ENCODE assay signal across 8 mouse cellular contexts in genomic region chr9:106421865-106422160, GRCm38 (mm10). TPM values are rescaled to one million over a fixed set of nuclear protein-coding genes. Genes with fewer than 3 reads are reported as not detected.
DNase-seq lines count a peak whose midpoint lies in the region; ATAC-seq and TF ChIP-seq lines count a peak whose summit lies in the region.

No protein-coding gene starts in this region.

- H3K27ac ChIP-seq in embryonic facial prominence, embryonic 11.5 days (replicated peaks; ENCODE audit: low read depth, low read length): no peak overlapping the region
- peak overlapping the region; percentile 26; the same call in 1 of the 2 replicates for H3K27ac ChIP-seq in heart, adult 2 months
- H3K27ac ChIP-seq in kidney, adult 2 months (ENCODE audit: insufficient read depth, low read depth, low read length): no peak overlapping the region
- H3K27ac ChIP-seq in limb, embryonic 12.5 days: 0 out of 2 replicates have a peak overlapping the region, but pooled peaks have one; percentile 78
- H3K27ac ChIP-seq in midbrain, embryonic 15.5 days: peak overlapping the region; percentile 31; the same call in 1 of the 2 replicates
- H3K27ac ChIP-seq in spleen, adult 2 months (ENCODE audit: insufficient read depth, low read length): no peak overlapping the region

- peaks cover 10% of the 10 kb centered on the region for H3K4me1 ChIP-seq in embryonic facial prominence, embryonic 11.5 days (ENCODE audit: control insufficient read depth, insufficient read depth, low read length)
- peaks cover 16% of the 10 kb centered on the region for H3K4me1 ChIP-seq in heart, adult 2 months (ENCODE audit: control insufficient read depth, insufficient read depth, low read length)
- peaks cover 6% of the 10 kb centered on the region for H3K4me1 ChIP-seq in kidney, adult 2 months (ENCODE audit: control insufficient read depth, insufficient read depth, low read length)
- H3K4me1 ChIP-seq in limb, embryonic 12.5 days (replicated peaks): peaks cover 52% of the 10 kb centered on the region
- peaks cover 29% of the 10 kb centered on the region for H3K4me1 ChIP-seq in midbrain, embryonic 15.5 days
- peaks cover 2% of the 10 kb centered on the region; the same call in 1 of the 2 replicates for H3K4me1 ChIP-seq in spleen, adult 2 months (ENCODE audit: control insufficient read depth, insufficient read depth, insufficient read length)

- intact Hi-C loops in heart, adult 2 months (cut with DNase I): loop anchor here (1.0 kb wide), 3 partner anchors 73 to 133 kb away; no protein-coding TSS in a partner anchor

- peak overlapping the region; percentile 39 for H3K4me2 ChIP-seq in embryonic facial prominence, embryonic 11.5 days (ENCODE audit: low read depth, low read length)
- peak overlapping the region; percentile 47 for H3K4me2 ChIP-seq in limb, embryonic 12.5 days
- H3K4me2 ChIP-seq in midbrain, embryonic 15.5 days: peak overlapping the region; percentile 35

- H3K27me3 ChIP-seq in embryonic facial prominence, embryonic 11.5 days (ENCODE audit: control insufficient read depth, insufficient read depth, low read length): no peaks in the 10 kb centered on the region
- H3K27me3 ChIP-seq in heart, adult 2 months (ENCODE audit: control insufficient read depth, insufficient read depth, low read length): no peaks in the 10 kb centered on the region
- H3K27me3 ChIP-seq in kidney, adult 2 months (replicated peaks; ENCODE audit: control insufficient read depth, insufficient read depth, low read length): no peaks in the 10 kb centered on the region
- no peaks in the 10 kb centered on the region for H3K27me3 ChIP-seq in limb, embryonic 12.5 days
- H3K27me3 ChIP-seq in midbrain, embryonic 15.5 days (replicated peaks): no peaks in the 10 kb centered on the region
- H3K27me3 ChIP-seq in spleen, adult 2 months (ENCODE audit: control insufficient read depth, insufficient read depth, low read length): no peaks in the 10 kb centered on the region; the same call in 1 of the 2 replicates

- no peaks in the 10 kb centered on the region for H3K79me2 ChIP-seq in heart, adult 2 months (replicated peaks; ENCODE audit: control insufficient read depth, insufficient read depth, low read length)

- no peak; the same call in 1 of the 2 replicates for TF ChIP-seq CTCF in heart, adult 2 months (IDR thresholded peaks at IDR 0.05)
- TF ChIP-seq CTCF in kidney, adult 2 months (conservative IDR thresholded peaks at IDR 0.05; ENCODE audit: insufficient read depth, insufficient read length, low read depth, low read length): peak; percentile 95
- peak; percentile 86; the same call in 1 of the 2 replicates for TF ChIP-seq CTCF in spleen, adult 2 months (IDR thresholded peaks at IDR 0.05; ENCODE audit: extremely low read depth, insufficient read depth, insufficient read length, insufficient replicate concordance)

- TF ChIP-seq EP300 in heart, adult 2 months (IDR thresholded peaks at IDR 0.05; ENCODE audit: insufficient read depth, low read depth, low read length): peak; percentile 97

- peak overlapping the region; percentile 25 for H3K9ac ChIP-seq in embryonic facial prominence, embryonic 11.5 days (replicated peaks; ENCODE audit: low read length)
- no peak overlapping the region for H3K9ac ChIP-seq in heart, adult 2 months (ENCODE audit: low read depth, low read length)
- no peak overlapping the region for H3K9ac ChIP-seq in limb, embryonic 12.5 days (replicated peaks)
- no peak overlapping the region for H3K9ac ChIP-seq in midbrain, embryonic 15.5 days

- peak; percentile 57 for ATAC-seq in embryonic facial prominence, embryonic 11.5 days (replicated peaks; ENCODE audit: insufficient number of reproducible peaks, low FRiP score, low TSS enrichment, low read depth)
- ATAC-seq in limb, embryonic 12.5 days (ENCODE audit: insufficient number of reproducible peaks, insufficient read depth, low FRiP score, low TSS enrichment, low read depth): peak; percentile 70
- peak; percentile 76 for ATAC-seq in midbrain, embryonic 15.5 days (replicated peaks)

- DNase-seq in 3134 (ENCODE audit: extremely low read depth, insufficient read length, low spot score): peak; percentile 55
- DNase-seq in adrenal gland, postnatal 25 days: peak; percentile 73
- DNase-seq in embryonic facial prominence, embryonic 11.5 days (ENCODE audit: low spot score): peak; percentile 96
- DNase-seq in heart, adult 2 months: peak; percentile 81 to 84
- DNase-seq in kidney, adult 2 months: peak; percentile 92
- peak; percentile 56 to 77 for DNase-seq in spleen, adult 2 months (ENCODE audit: low read depth in 1 of 2, low spot score in 2 of 2)

- no peaks in the 10 kb centered on the region for H3K36me3 ChIP-seq in embryonic facial prominence, embryonic 11.5 days (replicated peaks; ENCODE audit: control insufficient read depth, insufficient read depth, low read depth, low read length)
- H3K36me3 ChIP-seq in heart, adult 2 months (ENCODE audit: control insufficient read depth, insufficient read depth, low read length): no peaks in the 10 kb centered on the region
- no peaks in the 10 kb centered on the region for H3K36me3 ChIP-seq in kidney, adult 2 months (ENCODE audit: control insufficient read depth, insufficient read depth, low read length)
- H3K36me3 ChIP-seq in limb, embryonic 12.5 days: no peaks in the 10 kb centered on the region
- no peaks in the 10 kb centered on the region for H3K36me3 ChIP-seq in midbrain, embryonic 15.5 days (replicated peaks)
- H3K36me3 ChIP-seq in spleen, adult 2 months (ENCODE audit: control insufficient read depth, insufficient read depth, low read length): no peaks in the 10 kb centered on the region

- H3K4me3 ChIP-seq in embryonic facial prominence, embryonic 11.5 days (ENCODE audit: low read depth, low read length): no peak overlapping the region
- H3K4me3 ChIP-seq in heart, adult 2 months: peak overlapping the region; percentile 17; the same call in 1 of the 2 replicates
- H3K4me3 ChIP-seq in kidney, adult 2 months (ENCODE audit: insufficient read depth, low read depth, low read length): no peak overlapping the region
- no peak overlapping the region; the same call in 1 of the 2 replicates for H3K4me3 ChIP-seq in limb, embryonic 12.5 days (replicated peaks)
- H3K4me3 ChIP-seq in midbrain, embryonic 15.5 days: no peak overlapping the region
- no peak overlapping the region for H3K4me3 ChIP-seq in spleen, adult 2 months (ENCODE audit: extremely low read depth, insufficient read depth, insufficient read length)

- peak; percentile 34; the same call in 1 of the 2 replicates for TF ChIP-seq POLR2A in heart, adult 2 months (IDR thresholded peaks at IDR 0.05; ENCODE audit: insufficient read depth, low read depth, low read length)
- TF ChIP-seq POLR2A in kidney, adult 2 months (IDR thresholded peaks at IDR 0.05; ENCODE audit: low read depth, low read length): no peak
- no peak for TF ChIP-seq POLR2A in spleen, adult 2 months (IDR thresholded peaks at IDR 0.05; ENCODE audit: low read depth, low read length)

- 0% methylated on average over 3 of the region's 3 CpGs for WGBS in embryonic facial prominence, embryonic 11.5 days
- WGBS in heart, adult 2 months: 0% methylated on average over 3 of the region's 3 CpGs
- WGBS in kidney, adult 2 months: 1% methylated on average over 3 of the region's 3 CpGs
- WGBS in limb, embryonic 12.5 days: 0% methylated on average over 3 of the region's 3 CpGs
- 0% methylated on average over 3 of the region's 3 CpGs for WGBS in midbrain, embryonic 15.5 days
- WGBS in spleen, adult 2 months: 1% methylated on average over 3 of the region's 3 CpGs

- no peaks in the 10 kb centered on the region for H3K9me3 ChIP-seq in embryonic facial prominence, embryonic 11.5 days (replicated peaks; ENCODE audit: control insufficient read depth, low read length)
- H3K9me3 ChIP-seq in limb, embryonic 12.5 days: no peaks in the 10 kb centered on the region
- H3K9me3 ChIP-seq in midbrain, embryonic 15.5 days: no peaks in the 10 kb centered on the region

RNA-seq across cellular contexts. Expression of gene Rpl29, which starts 7.4 kb away (rescaled TPM):
- 413 and 509 TPM in 2 replicates for total RNA-seq in adrenal gland, postnatal 25 days (2021)
- polyA plus RNA-seq in embryonic facial prominence, embryonic 11.5 days (2014; fragmentation: Nextera tagmentation; extraction: Ambion mirVana): 1,035 and 1,040 TPM in 2 replicates
- 100 to 1,000 TPM; 251 to 296 TPM for total RNA-seq in heart, adult 2 months (2021)
- 247 and 287 TPM in 2 replicates for polyA plus RNA-seq in heart, adult 2 months (2012; rRNA removed)
- polyA plus RNA-seq in kidney, adult 2 months (2012; rRNA removed): 452 and 521 TPM in 2 replicates
- polyA plus RNA-seq in limb, embryonic 12.5 days (2016; fragmentation: Nextera tagmentation; extraction: Ambion mirVana): 938 and 976 TPM in 2 replicates
- polyA plus RNA-seq in midbrain, embryonic 15.5 days (2015; fragmentation: Nextera tagmentation; extraction: Ambion mirVana): 553 and 554 TPM in 2 replicates
- polyA plus RNA-seq in spleen, adult 2 months (2012; rRNA removed): 365 and 397 TPM in 2 replicates

RNA-seq across cellular contexts. Expression of gene Acy1, which starts 16.3 kb away (rescaled TPM):
- 17.0 and 20.6 TPM in 2 replicates for total RNA-seq in adrenal gland, postnatal 25 days (2021)
- polyA plus RNA-seq in embryonic facial prominence, embryonic 11.5 days (2014; fragmentation: Nextera tagmentation; extraction: Ambion mirVana): 36.9 and 41.2 TPM in 2 replicates
- 10 to 100 TPM; 20.1 to 26.7 TPM for total RNA-seq in heart, adult 2 months (2021)
- 12.0 and 12.5 TPM in 2 replicates for polyA plus RNA-seq in heart, adult 2 months (2012; rRNA removed)
- 141 and 154 TPM in 2 replicates for polyA plus RNA-seq in kidney, adult 2 months (2012; rRNA removed)
- 45.0 and 51.1 TPM in 2 replicates for polyA plus RNA-seq in limb, embryonic 12.5 days (2016; fragmentation: Nextera tagmentation; extraction: Ambion mirVana)
- polyA plus RNA-seq in midbrain, embryonic 15.5 days (2015; fragmentation: Nextera tagmentation; extraction: Ambion mirVana): 20.7 TPM in 2 replicates
- polyA plus RNA-seq in spleen, adult 2 months (2012; rRNA removed): 7.7 and 9.2 TPM in 2 replicates

RNA-seq across cellular contexts. Expression of gene Abhd14b, which starts 25.4 kb away (rescaled TPM):
- total RNA-seq in adrenal gland, postnatal 25 days (2021): 38.0 and 53.8 TPM in 2 replicates
- polyA plus RNA-seq in embryonic facial prominence, embryonic 11.5 days (2014; fragmentation: Nextera tagmentation; extraction: Ambion mirVana): 4.9 and 8.8 TPM in 2 replicates
- 1 to 10 TPM; 6.6 to 6.8 TPM for total RNA-seq in heart, adult 2 months (2021)
- 27.8 and 34.8 TPM in 2 replicates for polyA plus RNA-seq in heart, adult 2 months (2012; rRNA removed)
- polyA plus RNA-seq in kidney, adult 2 months (2012; rRNA removed): 470 and 526 TPM in 2 replicates
- 10.6 and 16.1 TPM in 2 replicates for polyA plus RNA-seq in limb, embryonic 12.5 days (2016; fragmentation: Nextera tagmentation; extraction: Ambion mirVana)
- polyA plus RNA-seq in midbrain, embryonic 15.5 days (2015; fragmentation: Nextera tagmentation; extraction: Ambion mirVana): 8.9 and 11.0 TPM in 2 replicates
- polyA plus RNA-seq in spleen, adult 2 months (2012; rRNA removed): 14.6 and 16.7 TPM in 2 replicates

RNA-seq across cellular contexts. Expression of gene Abhd14a, which starts 25.7 kb away (rescaled TPM):
- 21.7 and 23.1 TPM in 2 replicates for total RNA-seq in adrenal gland, postnatal 25 days (2021)
- 41.9 and 43.5 TPM in 2 replicates for polyA plus RNA-seq in embryonic facial prominence, embryonic 11.5 days (2014; fragmentation: Nextera tagmentation; extraction: Ambion mirVana)
- 10 to 100 TPM; 18.7 to 21.8 TPM for total RNA-seq in heart, adult 2 months (2021)
- polyA plus RNA-seq in heart, adult 2 months (2012; rRNA removed): 33.2 and 43.0 TPM in 2 replicates
- polyA plus RNA-seq in kidney, adult 2 months (2012; rRNA removed): 137 and 146 TPM in 2 replicates
- polyA plus RNA-seq in limb, embryonic 12.5 days (2016; fragmentation: Nextera tagmentation; extraction: Ambion mirVana): 56.0 and 57.8 TPM in 2 replicates
- 71.2 and 71.3 TPM in 2 replicates for polyA plus RNA-seq in midbrain, embryonic 15.5 days (2015; fragmentation: Nextera tagmentation; extraction: Ambion mirVana)
- 11.5 and 12.7 TPM in 2 replicates for polyA plus RNA-seq in spleen, adult 2 months (2012; rRNA removed)

RNA-seq across cellular contexts. Expression of gene Pcbp4, which starts 31.3 kb away (rescaled TPM):
- 26.8 and 29.9 TPM in 2 replicates for total RNA-seq in adrenal gland, postnatal 25 days (2021)
- polyA plus RNA-seq in embryonic facial prominence, embryonic 11.5 days (2014; fragmentation: Nextera tagmentation; extraction: Ambion mirVana): 165 and 189 TPM in 2 replicates
- total RNA-seq in heart, adult 2 months (2021): 10 to 100 TPM; 70.0 to 74.6 TPM
- polyA plus RNA-seq in heart, adult 2 months (2012; rRNA removed): 92.8 and 95.8 TPM in 2 replicates
- polyA plus RNA-seq in kidney, adult 2 months (2012; rRNA removed): 90.3 and 115 TPM in 2 replicates
- polyA plus RNA-seq in limb, embryonic 12.5 days (2016; fragmentation: Nextera tagmentation; extraction: Ambion mirVana): 172 and 176 TPM in 2 replicates
- polyA plus RNA-seq in midbrain, embryonic 15.5 days (2015; fragmentation: Nextera tagmentation; extraction: Ambion mirVana): 295 and 310 TPM in 2 replicates
- 15.8 and 22.4 TPM in 2 replicates for polyA plus RNA-seq in spleen, adult 2 months (2012; rRNA removed)

Comparison
In these comparisons a context has a peak if more than half of its experiments do, and no peak if none do; other contexts are left out.
1. H3K27ac ChIP-seq: peak in heart, adult 2 months (single experiment), limb, embryonic 12.5 days (single experiment) and midbrain, embryonic 15.5 days (single experiment); none in embryonic facial prominence, embryonic 11.5 days (single experiment), kidney, adult 2 months (single experiment) and spleen, adult 2 months (single experiment).
2. RNA of gene Abhd14b, which starts 25.4 kb away (polyA plus RNA-seq): 470 to 526 TPM in kidney, adult 2 months; 27.8 to 34.8 TPM in heart, adult 2 months, 14.6 to 16.7 TPM in spleen, adult 2 months, 10.6 to 16.1 TPM in limb, embryonic 12.5 days, 8.9 to 11.0 TPM in midbrain, embryonic 15.5 days and 4.9 to 8.8 TPM in embryonic facial prominence, embryonic 11.5 days; every median in the first group is over 10 times any median in the second.
3. Peak in every context shown above with its lines, with median percentiles within 50 percentile points of each other: DNase-seq, ATAC-seq and H3K4me2 ChIP-seq.